Mouse (Mus musculus): ENCODE measurements around the gene Card6. TPM values are rescaled to one million over a fixed set of nuclear protein-coding genes. Genes with fewer than 3 reads are reported as not detected.

Gene Card6
- polyA plus RNA-seq, 1 experiment from 2014 or later = 1.6 TPM

GRCm38 (mm10) chr15:5086162-5086561 is 22.2 kb downstream of the Card6 start:
- Histone ChIP-seq H3K4me3 (ENCODE audit: low read depth, low read length) (no peak overlapping the region), H3K4me1 (replicated peaks; ENCODE audit: control insufficient read depth, insufficient read depth, low read length) (no peaks in the 10 kb centered on the region), H3K9ac (ENCODE audit: low read length) (no peak overlapping the region), H3K27ac (ENCODE audit: low read depth, low read length) (no peak overlapping the region), H3K36me3 (ENCODE audit: control insufficient read depth, insufficient read depth, low read length) (no peaks in the 10 kb centered on the region), H3K9me3 (ENCODE audit: control insufficient read depth, low read length) (no peaks in the 10 kb centered on the region), H3K4me2 (ENCODE audit: low read depth, low read length, severe bottlenecking) (no peak overlapping the region), H3K27me3 (ENCODE audit: control insufficient read depth, insufficient read depth, low read length) (no peaks in the 10 kb centered on the region)
- ATAC-seq (replicated peaks; ENCODE audit: low FRiP score) = no peak
- DNase-seq (ENCODE audit: low spot score) = no peak
- WGBS = 23% methylated on average over 2 of the region's 2 CpGs

- Histone ChIP-seq H3K27ac (ENCODE audit: low read depth, low read length) (no peak overlapping the region), H3K9ac (ENCODE audit: low read length) (no peak overlapping the region), H3K4me2 (ENCODE audit: low read depth, low read length, severe bottlenecking) (no peak overlapping the region), H3K4me3 (ENCODE audit: low read depth, low read length) (no peak overlapping the region), H3K4me1 (replicated peaks; ENCODE audit: control insufficient read depth, insufficient read depth, low read length) (no peaks in the 10 kb centered on the region), H3K27me3 (ENCODE audit: control insufficient read depth, insufficient read depth, low read length) (no peaks in the 10 kb centered on the region), H3K9me3 (ENCODE audit: control insufficient read depth, low read length) (no peaks in the 10 kb centered on the region), H3K36me3 (ENCODE audit: control insufficient read depth, insufficient read depth, low read length) (no peaks in the 10 kb centered on the region)
- DNase-seq (ENCODE audit: low spot score) (no peak), ATAC-seq (replicated peaks; ENCODE audit: low FRiP score) (no peak)
- 83% methylated on average over 1 of the region's 1 CpGs for WGBS
Measured at GRCm38 (mm10) chr15:5081235-5081634, 27.1 kb downstream of the Card6 start.

- Histone ChIP-seq H3K4me3 (ENCODE audit: low read depth, low read length) (no peak overlapping the region), H3K9ac (ENCODE audit: low read length) (no peak overlapping the region), H3K4me2 (ENCODE audit: low read depth, low read length, severe bottlenecking) (no peak overlapping the region), H3K36me3 (ENCODE audit: control insufficient read depth, insufficient read depth, low read length) (no peaks in the 10 kb centered on the region), H3K27ac (ENCODE audit: low read depth, low read length) (no peak overlapping the region), H3K27me3 (ENCODE audit: control insufficient read depth, insufficient read depth, low read length) (no peaks in the 10 kb centered on the region), H3K4me1 (replicated peaks; ENCODE audit: control insufficient read depth, insufficient read depth, low read length) (no peaks in the 10 kb centered on the region), H3K9me3 (ENCODE audit: control insufficient read depth, low read length) (no peaks in the 10 kb centered on the region)
- ATAC-seq (replicated peaks; ENCODE audit: low FRiP score) = peak; percentile 69; the same call in 1 of the 2 replicates
- WGBS = 65% methylated on average over 15 of the region's 15 CpGs
- peak; percentile 58 for DNase-seq (ENCODE audit: low spot score)
Measured at GRCm38 (mm10) chr15:5068801-5069518, 39.4 kb downstream of the Card6 start.

- Histone ChIP-seq H3K9ac (ENCODE audit: low read length) (no peak within 1 kb of the TSS), H3K4me2 (ENCODE audit: low read depth, low read length, severe bottlenecking) (no peak within 1 kb of the TSS), H3K4me1 (replicated peaks; ENCODE audit: control insufficient read depth, insufficient read depth, low read length) (no peaks in the 10 kb centered on the region), H3K36me3 (ENCODE audit: control insufficient read depth, insufficient read depth, low read length) (no peaks in the 10 kb centered on the region), H3K27ac (ENCODE audit: low read depth, low read length) (no peak within 1 kb of the TSS), H3K9me3 (ENCODE audit: control insufficient read depth, low read length) (no peaks in the 10 kb centered on the region), H3K4me3 (ENCODE audit: low read depth, low read length) (no peak within 1 kb of the TSS), H3K27me3 (ENCODE audit: control insufficient read depth, insufficient read depth, low read length) (no peaks in the 10 kb centered on the region)
- no peak for ATAC-seq (replicated peaks; ENCODE audit: low FRiP score)
- DNase-seq (ENCODE audit: low spot score) = no peak
Measured at GRCm38 (mm10) chr15:5063635-5064034, 44.7 kb downstream of the Card6 start, which contains the start of gene C7. Gene C7 (minus strand): TSS chr15:5063740.

Other genes starting within 250 kb of the Card6 start
- gene Mroh2b, start 209.8 kb downstream of the Card6 start, polyA plus RNA-seq (2014; fragmentation: Nextera tagmentation; extraction: Ambion mirVana) = not detected in 2 replicates
- not detected in 2 replicates for gene C7, start 44.8 kb downstream of the Card6 start, polyA plus RNA-seq (2014; fragmentation: Nextera tagmentation; extraction: Ambion mirVana)
- gene Rpl37, start 8.1 kb upstream of the Card6 start, polyA plus RNA-seq (2014; fragmentation: Nextera tagmentation; extraction: Ambion mirVana) = 418 and 471 TPM in 2 replicates
- 15.7 and 16.3 TPM in 2 replicates for gene Prkaa1, start 35.3 kb upstream of the Card6 start, polyA plus RNA-seq (2014; fragmentation: Nextera tagmentation; extraction: Ambion mirVana)
- 34.0 and 37.9 TPM in 2 replicates for gene Ttc33, start 77.0 kb upstream of the Card6 start, polyA plus RNA-seq (2014; fragmentation: Nextera tagmentation; extraction: Ambion mirVana)
- 0.73 and 1.1 TPM in 2 replicates for gene Ptger4, start 135.6 kb upstream of the Card6 start, polyA plus RNA-seq (2014; fragmentation: Nextera tagmentation; extraction: Ambion mirVana)

All from forebrain, embryonic 11.5 days (tissue).